Mouse (Mus musculus): ENCODE results near the gene Gga1. TPM values are rescaled to one million over a fixed set of nuclear protein-coding genes. Genes with fewer than 3 reads are reported as not detected.

The Gga1 gene
- polyA plus RNA-seq, 1 experiment from 2014 or later, result 42.0 TPM

GRCm38 (mm10) chr15:78834233-78835005, 42.6 kb upstream of the Gga1 start:
- Histone ChIP-seq H3K4me2 (ENCODE audit: low read length) (no peak overlapping the region), H3K9ac (replicated peaks; ENCODE audit: low read length) (no peak overlapping the region; the same call in 1 of the 2 replicates), H3K27me3 (ENCODE audit: control insufficient read depth, insufficient read depth, low read length) (no peaks in the 10 kb centered on the region), H3K36me3 (ENCODE audit: control insufficient read depth, insufficient read depth, low read length) (no peaks in the 10 kb centered on the region), H3K9me3 (ENCODE audit: control insufficient read depth, low read length) (no peaks in the 10 kb centered on the region), H3K4me3 (replicated peaks; ENCODE audit: low read depth, low read length) (no peak overlapping the region), H3K27ac (replicated peaks; ENCODE audit: low read depth, low read length) (0 out of 2 replicates have a peak overlapping the region, but pooled peaks have one; percentile 57), H3K4me1 (ENCODE audit: control insufficient read depth, insufficient read depth, low read length) (peaks cover 21% of the 10 kb centered on the region)
- 56% methylated on average over 10 of the region's 10 CpGs for WGBS
- ATAC-seq (ENCODE audit: low FRiP score, low TSS enrichment), result no peak
- no peak for DNase-seq

DNA sequence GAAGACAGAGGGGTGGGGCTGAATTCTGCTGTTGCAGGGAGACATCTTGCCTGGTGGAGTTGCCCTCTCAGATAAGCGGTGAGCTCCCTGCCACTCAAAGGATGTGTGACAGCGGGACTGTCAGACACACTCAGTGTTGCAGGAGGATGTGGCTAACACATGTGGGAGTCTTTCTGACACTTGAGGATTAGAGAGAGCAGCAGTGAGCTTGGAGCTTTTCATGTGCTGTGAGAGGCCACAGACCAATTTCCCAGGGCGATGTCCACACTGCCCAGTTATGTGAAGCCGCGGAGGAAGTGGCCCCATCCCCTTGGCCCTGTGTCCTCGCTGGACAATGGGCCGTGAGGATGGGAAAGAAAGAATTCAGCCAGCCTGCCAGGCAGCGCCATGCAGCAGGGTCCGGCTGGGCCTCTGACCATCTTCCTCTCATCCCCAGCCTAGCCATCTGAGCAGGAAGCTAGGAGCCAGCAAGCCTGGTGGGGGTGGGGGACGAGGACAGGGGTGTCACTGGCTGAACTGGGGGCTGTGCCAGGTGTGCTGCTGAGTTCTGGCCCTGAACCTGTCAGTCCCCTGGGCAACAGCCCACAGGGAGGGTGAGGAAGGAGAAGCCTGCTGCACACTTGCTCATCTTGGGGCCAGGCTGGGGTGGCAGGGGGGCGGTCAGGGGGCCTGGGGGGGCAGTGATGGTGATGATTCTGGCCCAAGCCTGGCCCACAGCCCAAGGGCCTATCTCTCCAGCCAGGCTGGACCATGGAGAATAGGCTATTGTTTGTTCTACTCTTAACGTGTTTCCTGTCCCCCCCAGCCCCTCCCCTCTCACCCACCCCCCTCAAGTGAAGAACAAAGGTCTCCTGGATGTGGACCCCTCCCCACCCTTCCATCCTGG, 41.5 kb upstream of the Gga1 start:
- DNase-seq (no peak), ATAC-seq (ENCODE audit: low FRiP score, low TSS enrichment) (no peak)
- 12% methylated on average over 12 of the region's 12 CpGs for WGBS
- Histone ChIP-seq H3K4me3 (replicated peaks; ENCODE audit: low read depth, low read length) (no peak overlapping the region), H3K9me3 (ENCODE audit: control insufficient read depth, low read length) (no peaks in the 10 kb centered on the region), H3K27ac (replicated peaks; ENCODE audit: low read depth, low read length) (peak overlapping the region; percentile 57), H3K9ac (replicated peaks; ENCODE audit: low read length) (no peak overlapping the region), H3K36me3 (ENCODE audit: control insufficient read depth, insufficient read depth, low read length) (no peaks in the 10 kb centered on the region), H3K27me3 (ENCODE audit: control insufficient read depth, insufficient read depth, low read length) (0 out of 2 replicates have a peak, but pooled peaks cover 3% of the 10 kb centered on the region), H3K4me1 (ENCODE audit: control insufficient read depth, insufficient read depth, low read length) (peaks cover 31% of the 10 kb centered on the region), H3K4me2 (ENCODE audit: low read length) (no peak overlapping the region)

- Histone ChIP-seq H3K4me3 (replicated peaks; ENCODE audit: low read depth, low read length) (no peak overlapping the region), H3K27me3 (ENCODE audit: control insufficient read depth, insufficient read depth, low read length) (peaks cover 4% of the 10 kb centered on the region; the same call in 1 of the 2 replicates), H3K9me3 (ENCODE audit: control insufficient read depth, low read length) (no peaks in the 10 kb centered on the region), H3K9ac (replicated peaks; ENCODE audit: low read length) (no peak overlapping the region), H3K27ac (replicated peaks; ENCODE audit: low read depth, low read length) (peak overlapping the region; percentile 43), H3K36me3 (ENCODE audit: control insufficient read depth, insufficient read depth, low read length) (no peaks in the 10 kb centered on the region), H3K4me2 (ENCODE audit: low read length) (no peak overlapping the region), H3K4me1 (ENCODE audit: control insufficient read depth, insufficient read depth, low read length) (peaks cover 36% of the 10 kb centered on the region)
- no peak for DNase-seq
- ATAC-seq (ENCODE audit: low FRiP score, low TSS enrichment), result no peak
- WGBS, result 39% methylated on average over 8 of the region's 8 CpGs
Observed at GRCm38 (mm10) chr15:78836086-78836621, 40.8 kb upstream of the Gga1 start.

GRCm38 (mm10) chr15:78839744-78840143, 37.2 kb upstream of the Gga1 start:
- Histone ChIP-seq H3K36me3 (ENCODE audit: control insufficient read depth, insufficient read depth, low read length) (no peaks in the 10 kb centered on the region), H3K27me3 (ENCODE audit: control insufficient read depth, insufficient read depth, low read length) (peaks cover 29% of the 10 kb centered on the region), H3K4me1 (ENCODE audit: control insufficient read depth, insufficient read depth, low read length) (peaks cover 42% of the 10 kb centered on the region), H3K4me3 (replicated peaks; ENCODE audit: low read depth, low read length) (no peak overlapping the region), H3K9me3 (ENCODE audit: control insufficient read depth, low read length) (no peaks in the 10 kb centered on the region), H3K9ac (replicated peaks; ENCODE audit: low read length) (no peak overlapping the region; the same call in 1 of the 2 replicates), H3K27ac (replicated peaks; ENCODE audit: low read depth, low read length) (peak overlapping the region; percentile 55), H3K4me2 (ENCODE audit: low read length) (no peak overlapping the region; the same call in 1 of the 2 replicates)
- ATAC-seq (ENCODE audit: low FRiP score, low TSS enrichment) (no peak), DNase-seq (peak; percentile 70)
- 2% methylated on average over 2 of the region's 2 CpGs for WGBS

DNA sequence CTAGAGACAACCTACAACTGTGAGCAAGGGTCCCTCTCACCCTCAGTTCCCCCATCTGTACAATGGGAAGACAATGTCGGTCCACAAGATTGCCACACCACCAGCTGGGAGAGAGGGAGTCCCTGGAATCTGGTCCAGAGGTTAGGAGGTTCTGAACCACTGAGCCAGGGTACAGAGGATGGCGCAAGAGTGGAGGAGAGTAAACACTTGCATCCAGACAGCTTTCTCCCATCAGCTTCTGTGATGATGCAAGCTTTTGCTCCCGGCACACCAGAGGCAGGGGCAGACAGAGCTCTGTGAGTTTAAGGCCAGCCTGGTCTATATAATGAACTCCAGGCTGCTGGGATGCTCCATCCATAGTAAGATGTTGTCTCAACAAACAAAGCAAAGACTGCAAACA, 36.7 kb upstream of the Gga1 start:
- 51% methylated on average over 3 of the region's 3 CpGs for WGBS
- no peak for DNase-seq
- Histone ChIP-seq H3K27me3 (ENCODE audit: control insufficient read depth, insufficient read depth, low read length) (peaks cover 30% of the 10 kb centered on the region), H3K9ac (replicated peaks; ENCODE audit: low read length) (no peak overlapping the region; the same call in 1 of the 2 replicates), H3K4me3 (replicated peaks; ENCODE audit: low read depth, low read length) (no peak overlapping the region), H3K9me3 (ENCODE audit: control insufficient read depth, low read length) (no peaks in the 10 kb centered on the region), H3K27ac (replicated peaks; ENCODE audit: low read depth, low read length) (no peak overlapping the region), H3K4me1 (ENCODE audit: control insufficient read depth, insufficient read depth, low read length) (peaks cover 41% of the 10 kb centered on the region), H3K36me3 (ENCODE audit: control insufficient read depth, insufficient read depth, low read length) (no peaks in the 10 kb centered on the region), H3K4me2 (ENCODE audit: low read length) (no peak overlapping the region)
- ATAC-seq (ENCODE audit: low FRiP score, low TSS enrichment), result no peak

- Histone ChIP-seq H3K4me2 (ENCODE audit: low read length) (no peak overlapping the region), H3K27ac (replicated peaks; ENCODE audit: low read depth, low read length) (no peak overlapping the region), H3K9ac (replicated peaks; ENCODE audit: low read length) (no peak overlapping the region), H3K4me1 (ENCODE audit: control insufficient read depth, insufficient read depth, low read length) (peaks cover 41% of the 10 kb centered on the region), H3K9me3 (ENCODE audit: control insufficient read depth, low read length) (no peaks in the 10 kb centered on the region), H3K4me3 (replicated peaks; ENCODE audit: low read depth, low read length) (no peak overlapping the region), H3K36me3 (ENCODE audit: control insufficient read depth, insufficient read depth, low read length) (no peaks in the 10 kb centered on the region), H3K27me3 (ENCODE audit: control insufficient read depth, insufficient read depth, low read length) (peaks cover 30% of the 10 kb centered on the region)
- 34% methylated on average over 11 of the region's 11 CpGs for WGBS
- DNase-seq (no peak), ATAC-seq (ENCODE audit: low FRiP score, low TSS enrichment) (no peak)
Observed at GRCm38 (mm10) chr15:78840751-78841150, 36.2 kb upstream of the Gga1 start.

DNA sequence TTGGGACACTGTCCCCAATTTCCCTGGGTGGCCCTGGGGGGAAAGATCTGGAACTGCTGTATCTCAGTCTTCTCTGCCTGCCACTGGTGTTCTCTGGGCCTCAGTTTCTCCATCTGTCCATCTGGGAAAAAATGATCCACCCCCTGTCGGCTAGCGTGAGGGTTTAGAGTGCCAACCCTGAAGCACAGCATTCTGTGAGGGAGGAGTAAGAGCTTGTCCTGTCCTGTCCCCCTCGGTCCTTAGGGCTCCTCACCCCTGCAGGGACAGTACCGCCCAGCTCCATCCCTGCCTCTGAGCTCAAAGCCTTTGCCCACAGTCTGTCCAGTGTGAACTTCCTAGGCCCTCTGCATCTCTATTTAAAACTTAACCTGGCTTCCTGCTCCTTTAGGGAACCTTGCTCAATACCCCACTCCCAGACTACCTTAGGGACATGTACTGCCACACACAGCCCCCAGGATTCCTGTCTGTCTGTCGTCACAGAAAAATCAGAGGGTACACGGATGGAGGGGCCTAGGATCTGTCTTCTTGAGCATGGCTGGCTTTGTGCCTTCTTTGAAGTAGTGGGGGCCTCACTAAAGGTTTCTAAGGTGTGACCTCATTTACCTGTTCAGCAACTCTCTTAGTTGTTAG, 35.7 kb upstream of the Gga1 start:
- no peak overlapping the region for H3K27ac ChIP-seq (replicated peaks; ENCODE audit: low read depth, low read length)
- DNase-seq, result no peak
- H3K9me3 ChIP-seq (ENCODE audit: control insufficient read depth, low read length), result no peaks in the 10 kb centered on the region
- peaks cover 36% of the 10 kb centered on the region for H3K4me1 ChIP-seq (ENCODE audit: control insufficient read depth, insufficient read depth, low read length)
- H3K36me3 ChIP-seq (ENCODE audit: control insufficient read depth, insufficient read depth, low read length), result no peaks in the 10 kb centered on the region
- WGBS, result 45% methylated on average over 6 of the region's 6 CpGs
- no peak overlapping the region for H3K4me2 ChIP-seq (ENCODE audit: low read length)
- H3K9ac ChIP-seq (replicated peaks; ENCODE audit: low read length), result no peak overlapping the region
- peaks cover 30% of the 10 kb centered on the region for H3K27me3 ChIP-seq (ENCODE audit: control insufficient read depth, insufficient read depth, low read length)
- no peak overlapping the region for H3K4me3 ChIP-seq (replicated peaks; ENCODE audit: low read depth, low read length)
- no peak for ATAC-seq (ENCODE audit: low FRiP score, low TSS enrichment)

All from midbrain, embryonic 14.5 days (tissue).